Mouse (Mus musculus) heart, postnatal 0 days (tissue): ENCODE results near the gene Jazf1.

ENCODE experiments used
- CTCF ChIP-seq: IDR thresholded peaks from 2 replicates; pipeline ENCODE4 v1.5.1; 2016; ENCODE audit warnings: antibody characterized with exemption, control low read depth, low read depth
- EP300 ChIP-seq: IDR thresholded peaks from 2 replicates; pipeline ENCODE4 v1.6.1; 2016; ENCODE audit warnings: antibody characterized with exemption, low read depth

DNA sequence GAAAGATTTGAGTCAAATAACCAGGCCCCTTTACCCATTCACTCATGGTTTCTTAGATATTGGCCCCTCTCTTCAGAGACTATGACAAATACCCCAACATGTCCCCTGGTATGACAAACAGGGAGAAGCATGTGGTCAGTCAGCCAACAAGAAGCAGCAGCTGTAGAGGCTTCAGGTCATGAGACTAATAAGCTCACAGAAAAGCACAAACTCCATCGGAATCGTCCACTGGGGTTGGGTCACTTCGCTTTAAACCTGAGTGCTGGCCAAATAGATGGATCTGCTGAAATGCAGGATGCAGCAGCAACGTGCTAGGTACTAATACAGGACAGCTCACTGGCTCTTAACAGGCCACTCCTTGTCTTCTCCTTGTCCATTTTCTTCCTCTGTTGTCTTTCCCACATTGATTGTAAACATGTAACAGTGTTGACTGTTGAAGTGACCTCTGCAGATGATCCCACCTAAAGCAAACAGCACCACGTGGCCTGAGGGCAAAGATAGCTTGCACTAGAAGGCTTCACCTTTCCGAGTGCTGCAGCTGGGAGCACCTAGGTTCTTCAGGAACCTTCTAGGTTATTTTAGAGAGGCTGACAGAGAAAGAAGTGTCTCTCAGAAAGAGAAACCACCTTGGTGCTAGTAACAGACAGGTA is 33.9 kb downstream of the Jazf1 start:
- TF ChIP-seq CTCF, result no peak
- TF ChIP-seq EP300, result no peak
